Mouse (Mus musculus) erythroblast, adult 5-6 weeks (primary cell): ENCODE measurements around the gene Serpinb8. TPM values are rescaled to one million over a fixed set of nuclear protein-coding genes. Genes with fewer than 3 reads are reported as not detected.

Experiments
- ATAC-seq: replicated peaks from 2 replicates; pipeline ENCODE4 v1.8.0; 2016; ENCODE audit warnings: moderate number of reproducible peaks, mild to moderate bottlenecking, moderate TSS enrichment, inconsistent platforms; ENCODE audit not compliant: poor library complexity, low FRiP score, severe bottlenecking
- total RNA-seq, 2 experiments: library from RNA; stranded (forward) in 1 of 2; stranded (reverse) in 1 of 2; fragments of 150-400 nt in 1 of 2; fragments of 200-764, 138-1000 nt in 1 of 2; gene quantifications; 2 replicates each; pipeline versions ENCODE4 v1.2.3 to v1.2.4; 2015 to 2017; ENCODE audit warnings: low replicate concordance in 2 of 2

Serpinb8 gene
- total RNA-seq (2015; ENCODE audit: low replicate concordance) (not detected in 2 replicates), total RNA-seq (2017; ENCODE audit: low replicate concordance) (0.17 TPM in 1 of 2 replicates, not detected in the other)

- ATAC-seq: no peak
These were observed at the start of gene Serpinb8 for GRCm38 (mm10) chr1:107589691-107590470. Gene Serpinb8 (plus strand): TSS chr1:107590006.

- ATAC-seq: no peak
These were observed 30.3 kb upstream of the Serpinb8 start for GRCm38 (mm10) chr1:107559494-107559893.

- no peak for ATAC-seq
These were observed 27.7 kb upstream of the Serpinb8 start for GRCm38 (mm10) chr1:107562110-107562509.

GRCm38 (mm10) chr1:107565644-107566043, 24.2 kb upstream of the Serpinb8 start:
- no peak for ATAC-seq

- ATAC-seq: no peak
These were observed 13.7 kb upstream of the Serpinb8 start for GRCm38 (mm10) chr1:107576094-107576493.

- no peak for ATAC-seq
These were observed 12.3 kb upstream of the Serpinb8 start for GRCm38 (mm10) chr1:107577514-107577913.

- ATAC-seq: no peak
These were observed 8.6 kb upstream of the Serpinb8 start for GRCm38 (mm10) chr1:107581220-107581619.

- ATAC-seq: no peak
These were observed 6.9 kb upstream of the Serpinb8 start for GRCm38 (mm10) chr1:107582900-107583299.

- ATAC-seq: no peak
These were observed 5.8 kb upstream of the Serpinb8 start for GRCm38 (mm10) chr1:107583958-107584376.

- ATAC-seq: no peak
These were observed 4.9 kb upstream of the Serpinb8 start for GRCm38 (mm10) chr1:107584932-107585331.

GRCm38 (mm10) chr1:107586196-107586595, 3.6 kb upstream of the Serpinb8 start:
- ATAC-seq: no peak

GRCm38 (mm10) chr1:107588206-107588605, 1.6 kb upstream of the Serpinb8 start:
- ATAC-seq: no peak

GRCm38 (mm10) chr1:107588642-107589041, 1.2 kb upstream of the Serpinb8 start:
- no peak for ATAC-seq

GRCm38 (mm10) chr1:107592644-107593043, 2.8 kb downstream of the Serpinb8 start:
- no peak for ATAC-seq

GRCm38 (mm10) chr1:107593469-107593868, 3.7 kb downstream of the Serpinb8 start:
- no peak for ATAC-seq

- ATAC-seq: no peak
These were observed 7.1 kb downstream of the Serpinb8 start for GRCm38 (mm10) chr1:107596874-107597273.

- ATAC-seq: no peak
These were observed 8.7 kb downstream of the Serpinb8 start for GRCm38 (mm10) chr1:107598476-107598875.

GRCm38 (mm10) chr1:107608942-107609341, 19.1 kb downstream of the Serpinb8 start:
- no peak for ATAC-seq

GRCm38 (mm10) chr1:107614087-107614486, 24.3 kb downstream of the Serpinb8 start:
- ATAC-seq: no peak

- ATAC-seq: no peak
These were observed 32.2 kb downstream of the Serpinb8 start for GRCm38 (mm10) chr1:107622017-107622416.

- no peak for ATAC-seq
These were observed 46.1 kb downstream of the Serpinb8 start for GRCm38 (mm10) chr1:107635936-107636335.

GRCm38 (mm10) chr1:107638056-107638455, 48.2 kb downstream of the Serpinb8 start:
- no peak for ATAC-seq
